Mouse (Mus musculus) megakaryocyte progenitor cell, adult 5-6 weeks (primary cell): ENCODE results near the gene Iqsec1. TPM values are rescaled to one million over a fixed set of nuclear protein-coding genes. Genes with fewer than 3 reads are reported as not detected.

Source experiments
- ATAC-seq: replicated peaks from 2 replicates; pipeline ENCODE4 v1.8.0; 2016; ENCODE audit warnings: mild to moderate bottlenecking, moderate TSS enrichment, inconsistent platforms; ENCODE audit not compliant: poor library complexity
- total RNA-seq, 2 experiments: library from RNA; stranded (forward) in 1 of 2; stranded (reverse) in 1 of 2; fragments of 157-497, 149-512 nt in 1 of 2; fragments of 200-1000 nt in 1 of 2; gene quantifications; 2 replicates each; pipeline versions ENCODE4 v1.2.3 to v1.2.4; 2015 to 2017

The Iqsec1 gene
- total RNA-seq, 2 experiments from 2014 or later, result 3.5 to 32.5 TPM

DNA sequence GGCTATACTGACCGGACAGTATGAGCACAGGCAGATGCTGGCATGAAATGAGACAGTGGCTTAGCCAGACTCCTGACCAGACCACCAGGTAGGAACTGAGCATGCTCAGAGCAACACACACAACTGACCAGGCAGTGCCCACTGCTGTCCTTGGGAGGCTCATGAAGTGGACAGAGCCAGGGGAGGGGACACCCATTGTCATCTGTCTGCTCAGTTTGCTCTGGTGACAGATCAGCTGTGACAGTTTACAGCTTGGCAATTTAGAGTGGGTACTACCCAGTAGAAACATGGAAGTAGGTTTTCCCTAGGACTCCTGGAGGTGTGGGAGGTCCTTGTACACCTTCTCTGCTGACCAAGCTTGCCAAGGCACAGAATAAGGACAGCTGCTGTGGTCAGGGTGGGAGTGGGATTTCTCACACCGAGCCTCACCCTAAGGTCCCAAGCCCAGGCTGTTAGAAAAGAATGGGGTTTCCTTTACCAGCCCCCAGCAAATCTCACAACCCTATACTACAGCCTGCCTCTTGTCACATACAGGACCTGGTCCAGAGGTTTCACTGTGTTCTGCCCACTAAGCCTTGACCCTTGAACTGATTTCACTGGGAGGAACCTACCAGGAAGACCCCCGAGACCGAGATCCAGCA is 253.0 kb downstream of the Iqsec1 start:
- ATAC-seq, result no peak

DNA sequence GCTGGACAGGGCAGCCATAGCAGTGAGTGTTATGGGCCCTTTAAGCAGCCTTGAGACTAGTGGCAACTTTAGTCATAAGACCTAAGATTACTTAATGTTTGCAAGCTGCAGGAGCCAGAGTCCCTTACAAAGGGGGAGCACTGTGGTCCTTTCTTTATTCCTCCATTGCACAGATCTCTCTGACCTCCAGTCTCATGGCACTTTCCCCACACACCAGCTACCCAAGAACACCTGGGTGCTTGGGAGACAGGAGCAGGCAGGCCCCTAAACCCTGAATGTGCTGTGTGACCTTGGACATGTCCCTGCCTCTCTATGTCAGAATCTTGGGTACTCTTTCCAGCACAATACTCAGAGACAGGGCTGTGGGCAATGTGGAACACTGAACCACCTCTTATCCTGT is 253.7 kb downstream of the Iqsec1 start:
- ATAC-seq, result no peak

DNA sequence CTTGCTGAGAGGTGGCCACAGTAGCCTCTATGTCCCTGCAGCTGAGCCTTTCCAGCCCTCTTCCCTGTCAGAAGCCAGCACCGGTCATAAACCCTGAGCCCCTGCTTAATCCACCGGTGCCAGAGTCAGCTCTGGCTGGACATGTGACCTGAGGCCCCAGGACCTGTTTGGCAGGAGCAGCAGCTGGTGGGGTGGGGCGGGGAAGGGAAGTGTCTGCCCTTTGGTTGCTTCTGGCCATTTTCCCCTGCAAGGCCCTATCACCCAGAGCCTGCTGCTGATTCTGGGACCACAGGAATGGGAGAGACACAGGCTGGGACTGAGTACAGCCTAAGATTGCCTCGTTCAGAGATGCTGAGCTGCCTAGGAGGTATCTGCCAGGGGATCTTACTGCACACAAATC is 257.2 kb downstream of the Iqsec1 start:
- ATAC-seq, result no peak

DNA sequence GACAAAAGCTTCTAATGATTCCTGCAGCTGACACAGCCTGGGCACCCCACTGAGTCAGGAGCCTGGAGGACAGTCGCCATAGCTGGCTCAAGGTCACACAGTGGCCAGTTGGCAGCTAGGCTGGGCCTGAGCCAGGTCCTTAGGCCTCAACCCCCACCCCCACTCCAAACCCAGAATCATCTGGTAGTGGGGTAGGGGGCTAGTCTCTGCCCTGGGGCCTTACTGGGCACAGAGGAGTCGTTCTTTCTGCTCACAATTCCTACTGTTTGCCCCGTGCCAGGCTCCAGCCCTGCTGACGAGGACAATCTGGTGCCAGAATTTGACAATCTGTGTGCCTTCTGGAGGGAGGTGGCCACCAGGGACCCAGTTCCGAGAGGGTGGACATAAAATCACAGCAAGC is 258.7 kb downstream of the Iqsec1 start:
- no peak for ATAC-seq

DNA sequence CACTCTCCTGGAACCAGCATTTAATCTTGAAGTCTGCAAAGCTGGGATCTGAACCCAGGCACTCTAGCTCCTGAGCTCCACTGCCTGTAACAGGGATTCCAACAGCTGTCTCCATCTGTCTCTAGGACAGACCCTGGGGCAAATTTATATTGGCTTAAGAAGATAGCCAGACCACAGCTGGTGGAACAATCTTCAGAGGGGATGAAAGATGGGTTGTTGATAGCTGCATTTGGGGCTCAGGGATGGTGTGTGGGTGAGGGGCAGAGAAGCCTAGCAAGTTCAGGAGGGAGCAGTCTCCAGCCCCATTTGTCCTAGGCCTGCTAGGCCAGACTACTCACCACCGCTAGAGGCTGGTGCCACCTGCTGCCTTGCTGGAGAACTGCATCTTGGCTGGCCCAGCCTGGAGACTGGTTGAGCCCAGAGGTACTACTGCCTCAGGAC is 260.0 kb downstream of the Iqsec1 start:
- peak; percentile 99 for ATAC-seq

DNA sequence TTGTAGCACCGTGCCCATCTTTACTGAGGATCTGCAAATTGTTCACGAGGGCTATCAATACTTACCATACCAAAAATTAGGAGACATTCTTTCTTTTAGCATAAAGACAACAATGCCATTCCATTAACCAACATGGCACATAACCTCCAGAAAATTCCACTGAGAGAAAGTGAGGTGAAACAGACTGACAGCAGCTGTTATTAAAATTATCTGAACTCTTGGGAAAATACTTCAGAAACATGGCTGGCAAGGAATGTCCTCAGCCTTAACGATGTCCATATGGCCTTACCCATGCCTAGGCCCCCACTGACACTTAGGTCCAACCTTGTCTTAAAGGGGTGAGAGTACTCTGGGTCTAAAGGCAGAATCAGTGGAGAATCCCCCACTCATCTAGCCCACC is 260.7 kb downstream of the Iqsec1 start:
- no peak for ATAC-seq

DNA sequence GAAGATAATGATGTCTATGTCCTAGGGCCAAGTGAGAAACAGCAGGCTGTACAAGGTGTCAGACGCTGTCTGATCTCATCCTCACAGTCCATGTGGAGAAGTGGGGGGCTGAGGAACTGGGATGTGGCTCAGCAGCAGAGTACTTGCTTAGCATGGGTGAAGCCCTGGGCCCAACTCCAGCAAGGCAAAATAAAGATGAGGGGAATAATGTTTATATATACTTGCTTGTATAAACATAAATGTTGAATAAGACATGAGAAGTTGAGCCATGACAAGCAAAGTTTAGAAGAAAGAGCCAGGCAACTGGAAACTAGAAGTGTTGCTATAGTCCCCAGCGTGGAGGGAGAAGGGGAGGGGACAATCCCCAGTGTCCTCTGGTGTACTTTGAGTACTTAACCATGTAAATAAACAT is 261.8 kb downstream of the Iqsec1 start:
- no peak for ATAC-seq

DNA sequence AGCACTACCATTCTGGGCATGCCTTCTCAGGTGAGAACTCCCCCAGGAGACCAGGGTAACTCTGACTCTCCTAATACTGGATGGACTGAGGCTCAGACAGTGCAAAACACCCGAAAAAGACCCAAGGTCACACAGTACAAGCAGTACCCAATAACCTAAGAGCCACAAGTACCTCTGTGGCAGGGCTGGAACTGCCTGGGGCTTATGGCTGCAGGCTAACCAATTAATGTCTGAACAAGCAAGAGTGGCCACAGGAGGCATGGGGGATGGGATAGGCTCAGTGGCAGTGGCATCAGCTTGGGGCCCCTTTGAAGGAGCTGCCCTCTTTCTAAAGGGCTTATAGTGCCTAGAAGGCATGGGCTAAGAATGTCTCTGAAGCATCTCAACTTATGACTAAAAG is 263.0 kb downstream of the Iqsec1 start:
- ATAC-seq, result no peak

DNA sequence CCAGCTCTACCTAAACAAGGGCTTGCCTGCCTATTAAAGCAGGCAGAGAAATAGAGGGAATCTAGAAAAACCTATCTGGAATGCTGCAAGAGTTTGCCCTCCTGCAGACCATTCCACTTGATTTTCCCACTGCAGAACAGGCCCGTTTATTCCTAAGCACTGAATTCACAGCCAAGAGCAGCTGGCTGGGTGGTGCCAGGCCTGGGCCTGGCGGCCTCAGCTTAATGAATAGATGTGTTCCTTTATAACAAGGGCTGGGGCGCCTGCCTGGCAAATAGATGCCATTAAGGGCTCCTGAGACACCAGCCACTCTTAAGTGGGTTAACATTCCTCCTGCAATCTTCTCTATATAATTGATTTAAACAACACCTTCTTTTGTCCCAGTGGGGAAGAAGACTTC is 265.5 kb downstream of the Iqsec1 start:
- ATAC-seq, result no peak

DNA sequence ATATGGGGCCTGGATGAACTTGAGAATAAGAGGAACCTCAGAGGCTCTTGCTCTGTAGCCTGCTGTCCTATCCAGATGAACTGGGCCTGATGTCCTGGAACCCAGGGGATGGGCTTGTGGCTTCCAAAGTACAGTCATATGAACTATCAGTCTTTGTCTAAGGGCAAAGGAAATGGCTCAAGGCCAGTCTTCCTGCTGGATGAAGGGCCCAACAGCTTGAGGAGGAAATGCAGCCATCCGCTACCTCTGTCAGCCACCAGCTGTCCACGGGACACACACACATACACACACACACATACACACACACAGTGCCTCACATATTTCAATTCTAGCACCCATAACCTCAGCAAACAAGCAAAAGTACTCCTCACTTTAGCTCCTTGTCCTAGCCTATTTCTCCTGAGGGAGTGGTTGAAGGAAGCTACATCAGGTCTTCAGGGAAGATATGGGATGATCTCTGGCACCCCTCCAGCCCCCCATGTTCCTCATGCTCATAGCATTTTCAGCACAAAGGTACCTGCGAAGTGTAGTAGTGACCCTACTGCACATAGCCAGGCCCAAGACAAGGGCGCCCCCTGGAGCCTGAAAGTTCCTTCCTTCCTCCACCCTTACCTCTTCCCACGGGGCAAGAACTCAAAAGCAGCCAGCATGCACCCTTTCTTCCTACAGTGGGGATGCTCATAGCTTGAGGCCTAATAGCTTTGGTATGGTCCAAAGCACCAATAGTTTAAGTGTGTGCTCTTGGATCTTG is 267.3 kb downstream of the Iqsec1 start:
- ATAC-seq, result peak; percentile 79

DNA sequence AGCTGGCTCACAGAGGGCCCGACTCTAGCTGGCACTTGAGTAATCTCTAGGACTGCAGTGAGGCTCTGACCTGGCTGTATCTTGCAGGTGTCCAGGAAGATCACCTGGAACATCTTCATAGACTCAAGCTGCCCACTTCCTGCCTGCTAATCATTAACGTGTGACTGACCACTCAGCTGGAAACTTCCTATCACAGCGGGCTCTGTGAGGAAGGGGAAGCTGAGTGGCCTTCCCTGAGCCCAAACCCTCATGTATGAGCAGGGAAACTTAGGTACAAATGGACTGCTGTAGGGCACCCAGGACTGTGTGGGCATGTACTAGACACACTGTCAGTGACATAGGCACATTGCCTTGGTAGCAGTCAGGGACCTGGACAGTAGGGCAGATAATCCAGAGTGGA is 268.3 kb downstream of the Iqsec1 start:
- no peak for ATAC-seq

DNA sequence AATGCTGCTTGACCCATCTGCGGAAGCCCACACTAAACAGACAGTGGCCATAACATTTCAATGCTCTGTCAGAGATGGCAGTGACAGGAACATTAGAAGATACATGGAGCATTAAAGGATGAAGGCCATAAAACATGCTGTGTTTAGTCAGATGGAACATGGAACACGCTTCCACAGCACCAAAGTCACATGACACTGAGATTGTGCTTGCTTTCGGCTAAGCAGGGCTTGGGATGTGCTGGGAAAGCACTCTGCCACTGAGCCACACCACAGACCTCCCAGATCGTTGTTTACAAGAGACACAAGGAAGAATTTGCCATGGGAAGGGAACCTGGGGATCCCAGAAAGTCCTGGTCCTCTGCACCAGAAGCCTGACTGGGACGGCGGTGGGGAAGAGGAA is 269.1 kb downstream of the Iqsec1 start:
- no peak for ATAC-seq

DNA sequence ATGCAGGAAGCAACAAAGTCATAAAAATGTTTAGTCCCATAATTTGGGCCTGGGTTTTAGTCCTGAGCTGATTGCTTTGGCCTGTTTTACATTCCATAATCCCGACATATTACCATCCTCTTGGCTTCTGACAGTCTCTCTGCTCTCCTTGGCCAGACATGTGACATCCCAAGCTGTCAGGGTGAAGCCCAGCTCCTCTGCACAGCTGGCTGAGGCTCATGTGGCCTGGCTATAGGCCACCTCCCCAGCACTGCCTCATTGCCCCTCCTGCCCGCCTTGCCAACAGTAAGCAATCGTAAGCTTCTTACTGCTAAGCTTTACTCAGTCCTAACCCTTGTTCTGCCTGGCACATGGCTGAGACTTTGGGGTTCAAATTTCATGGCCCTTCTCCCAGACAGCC is 270.0 kb downstream of the Iqsec1 start:
- no peak for ATAC-seq

DNA sequence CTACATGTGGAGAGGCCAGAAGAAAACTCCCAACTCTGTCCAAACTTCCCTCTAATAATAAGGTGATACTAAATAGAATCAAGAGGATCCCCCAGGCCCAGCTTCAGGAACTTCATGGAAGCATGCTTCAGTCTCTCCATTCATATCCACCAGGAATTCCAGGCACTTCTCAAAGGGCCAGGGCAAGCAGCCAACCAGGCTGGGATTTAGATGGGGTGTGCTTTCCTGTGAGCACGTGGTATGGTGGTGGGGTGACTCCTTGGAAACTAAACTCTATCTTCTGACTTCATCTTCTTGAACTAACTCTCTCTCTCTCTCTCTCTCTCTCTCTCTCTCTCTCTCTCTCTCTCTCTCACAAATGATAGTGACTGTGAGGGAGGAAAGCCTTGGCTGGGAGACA is 270.8 kb downstream of the Iqsec1 start:
- no peak for ATAC-seq

DNA sequence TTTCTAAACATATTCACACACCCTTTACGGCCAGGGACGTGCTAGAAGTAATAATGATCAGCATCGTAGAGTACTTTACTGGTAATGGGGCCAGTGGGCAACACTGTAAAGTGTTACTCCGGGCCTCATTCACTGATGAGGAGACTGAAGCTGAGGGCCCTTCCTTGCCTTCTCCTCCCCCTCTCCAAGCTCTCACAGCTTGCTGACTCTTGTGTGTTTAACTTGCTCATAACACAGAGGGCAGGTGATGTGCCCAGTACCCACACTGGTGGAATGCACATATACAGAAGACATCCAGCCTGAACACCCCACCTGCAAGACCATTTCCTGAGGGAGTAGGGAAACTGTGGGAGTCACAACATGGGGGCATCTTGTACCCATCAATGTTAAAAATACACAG is 271.6 kb downstream of the Iqsec1 start:
- ATAC-seq, result no peak

DNA sequence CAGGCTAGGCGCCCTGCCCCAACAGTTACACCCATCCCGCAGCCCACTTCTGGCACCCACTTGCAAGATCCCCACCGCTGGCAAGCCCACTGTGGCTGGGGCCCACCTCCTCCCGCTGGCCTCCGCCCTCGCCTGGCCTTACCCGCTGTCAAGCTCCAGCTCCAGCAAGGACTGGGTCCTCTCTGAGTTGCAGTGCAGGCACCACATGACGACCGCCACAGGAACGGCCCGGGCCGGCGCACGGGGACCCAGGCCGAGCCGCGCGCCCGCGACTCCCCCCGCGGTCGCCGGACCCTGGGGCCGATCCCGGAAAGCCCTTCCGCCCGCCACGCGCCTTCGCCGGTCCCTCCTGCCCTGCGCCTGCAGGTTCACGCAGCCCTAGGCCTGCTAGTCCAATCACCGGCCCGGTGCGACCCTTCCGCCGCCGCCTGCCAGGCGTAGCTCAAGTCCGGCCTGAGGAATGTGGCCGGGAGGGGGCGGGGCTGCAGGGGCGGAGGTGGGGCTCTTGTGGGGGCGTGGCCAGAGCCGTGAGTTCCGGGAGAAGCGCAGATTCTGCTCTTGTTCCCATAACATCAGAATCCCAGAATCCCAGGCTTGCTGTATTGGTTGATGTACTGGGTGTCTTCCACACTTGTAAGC is 272.3 kb downstream of the Iqsec1 start:
- ATAC-seq, result peak; percentile 59

DNA sequence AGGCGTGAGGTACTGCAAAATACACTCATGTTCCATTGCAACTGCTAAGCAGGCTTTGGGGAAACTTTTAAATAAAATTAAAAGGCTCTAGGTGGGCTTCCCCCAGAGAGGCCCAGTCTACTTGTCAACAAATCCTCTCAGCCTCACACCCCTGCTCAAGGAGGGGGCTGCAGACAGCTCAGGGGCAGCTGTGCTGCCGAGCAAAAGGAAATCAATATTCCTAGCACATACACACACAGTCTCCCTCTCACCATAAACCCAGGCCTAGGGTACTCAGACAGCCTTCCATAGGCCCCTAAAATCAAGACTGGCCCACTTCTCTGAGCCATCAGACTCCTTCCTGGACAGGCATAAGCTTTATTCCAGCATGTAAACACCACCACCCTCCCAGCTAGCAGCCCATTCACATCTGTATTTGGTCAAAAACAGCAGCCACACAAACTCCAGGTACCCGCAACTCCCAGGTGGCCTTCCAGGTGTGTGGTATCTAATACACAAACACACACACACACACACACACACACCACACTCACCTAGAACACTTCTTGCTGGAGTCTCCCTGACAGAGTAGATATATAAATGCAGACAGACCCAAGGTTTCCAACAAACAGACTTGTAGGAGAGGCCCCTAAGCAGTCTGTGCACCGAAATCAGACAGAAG is 273.1 kb downstream of the Iqsec1 start:
- no peak for ATAC-seq

DNA sequence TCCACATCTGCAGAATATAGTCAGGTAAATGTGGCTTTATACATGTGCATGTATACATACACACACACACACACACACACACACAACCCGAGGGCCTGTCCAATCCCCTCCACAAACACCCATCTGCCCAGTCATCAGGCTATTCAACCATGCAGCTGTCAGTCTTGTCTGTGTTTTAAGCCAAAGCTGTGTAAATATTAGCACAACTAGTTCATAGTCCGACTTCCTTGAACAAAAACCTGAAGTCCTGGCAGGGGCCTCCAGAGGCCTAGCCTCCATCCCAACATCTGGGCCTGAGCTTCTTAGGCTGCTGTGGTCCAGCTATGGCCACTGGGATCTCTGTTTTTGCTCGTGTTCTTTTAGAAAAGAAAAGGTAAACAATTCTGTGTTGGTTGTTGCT is 274.8 kb downstream of the Iqsec1 start:
- no peak for ATAC-seq

DNA sequence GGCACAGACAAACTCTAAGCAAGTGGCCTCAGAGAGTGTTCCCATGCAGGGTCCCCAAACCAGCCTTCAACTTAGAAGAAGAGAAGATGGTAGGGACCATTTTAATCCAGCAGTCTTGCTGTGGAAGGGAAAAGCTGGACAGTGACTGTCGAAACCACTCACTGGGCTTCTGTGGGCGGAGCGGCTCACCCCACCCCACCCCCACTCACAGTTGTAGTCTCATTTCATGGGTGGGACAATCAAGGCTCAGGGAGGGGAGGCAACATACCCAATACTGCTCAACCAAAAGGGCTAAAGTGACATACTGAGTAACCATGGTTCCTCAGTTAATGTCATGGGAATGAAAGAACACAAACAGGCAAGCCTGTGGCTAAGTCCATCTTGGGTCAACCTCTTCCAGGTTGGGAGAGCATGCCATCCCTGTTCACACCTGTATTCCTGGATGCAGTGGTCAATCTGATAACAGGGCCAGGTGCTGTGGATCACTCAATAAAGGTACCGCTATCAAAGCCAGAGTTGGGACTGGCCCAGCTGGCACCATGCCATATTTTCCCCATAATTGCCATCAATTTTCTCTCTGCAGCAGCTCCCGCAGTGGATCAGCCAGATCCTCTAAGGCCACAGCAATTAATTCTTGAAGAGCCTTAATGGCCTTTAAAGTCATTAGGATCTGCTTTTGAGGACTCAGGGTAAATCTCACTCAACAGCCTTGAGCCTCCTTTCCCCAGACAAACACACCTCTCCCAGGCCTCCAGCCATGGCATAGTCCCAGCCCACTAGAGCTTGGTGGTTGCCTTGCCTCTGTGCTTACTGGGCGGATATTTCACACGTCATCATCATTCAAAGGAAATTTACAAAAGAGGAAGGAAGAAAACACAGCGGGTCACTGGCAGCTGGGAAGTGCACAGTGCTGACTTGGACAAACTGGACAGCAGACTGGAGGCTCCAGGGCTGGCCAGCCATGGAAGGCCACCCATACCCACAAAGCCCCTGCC is 275.7 kb downstream of the Iqsec1 start:
- peak; percentile 53 for ATAC-seq

DNA sequence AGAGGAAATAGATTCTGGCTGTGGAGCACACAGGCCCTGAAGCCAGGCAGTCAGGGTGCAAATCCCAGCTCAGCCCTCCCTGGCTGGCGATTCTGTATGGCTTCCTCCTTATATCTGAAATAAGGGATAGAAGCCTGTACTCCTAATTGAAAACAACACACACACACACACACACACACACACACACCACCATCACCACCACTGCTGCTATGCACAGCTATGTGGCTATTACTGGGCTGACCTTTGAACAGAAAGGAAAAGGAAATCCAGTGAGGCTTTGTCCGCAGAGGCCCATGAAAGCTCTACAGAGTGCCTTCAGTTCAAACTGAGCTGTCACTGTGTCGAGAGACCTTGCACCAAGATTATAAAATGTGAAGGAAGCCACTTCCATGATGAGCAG is 276.4 kb downstream of the Iqsec1 start:
- no peak for ATAC-seq
